In genomic region chr3:53165281-53165680, GRCm38 (mm10) we compare ENCODE assay signal across 8 mouse cellular contexts.
A peak's percentile ranks its signal among the peaks of the same experiment; 100 is the strongest.
DNase-seq lines count a peak whose midpoint lies in the region; ATAC-seq lines count a peak whose summit lies in the region.

No protein-coding gene starts in this region.

- no peak overlapping the region for H3K4me2 ChIP-seq in midbrain, embryonic 16.5 days (ENCODE audit: low read length)

- no peak overlapping the region for H3K27ac ChIP-seq in midbrain, embryonic 16.5 days (ENCODE audit: low read length)

- no peaks in the 10 kb centered on the region for H3K36me3 ChIP-seq in midbrain, embryonic 16.5 days (ENCODE audit: control insufficient read depth, insufficient read depth, low read length)

- H3K27me3 ChIP-seq in midbrain, embryonic 16.5 days (ENCODE audit: control insufficient read depth, insufficient read depth, low read depth, low read length): no peaks in the 10 kb centered on the region

- no peak overlapping the region for H3K9ac ChIP-seq in midbrain, embryonic 16.5 days (ENCODE audit: low read depth, low read length)

- H3K9me3 ChIP-seq in midbrain, embryonic 16.5 days (replicated peaks; ENCODE audit: control insufficient read depth, low read length, poor library complexity, severe bottlenecking): no peaks in the 10 kb centered on the region

- intact Hi-C loops in heart, postnatal 36 days (cut with DNase I): loop anchor here (5.0 kb wide), 1 partner anchor 82 kb away; no protein-coding TSS in a partner anchor

- ATAC-seq in midbrain, embryonic 16.5 days: no peak

- DNase-seq in adrenal gland, adult (ENCODE audit: inconsistent age in 2 of 2, low spot score in 1 of 2): peak; percentile 30 to 51
- DNase-seq in adrenal gland, postnatal 14 days: no peak
- DNase-seq in ovary, adult 18-20 months (ENCODE audit: low spot score): peak; percentile 43
- no peak for DNase-seq in ovary, postnatal 14 days (ENCODE audit: low spot score)
- peak; percentile 42 to 51 for DNase-seq in heart, postnatal 36 days
- peak; percentile 66 for DNase-seq in skeletal muscle tissue, adult 2 months (ENCODE audit: low read depth, low spot score)
- no peak for DNase-seq in spleen, adult 12 weeks (ENCODE audit: low spot score)

- no peak overlapping the region for H3K4me3 ChIP-seq in midbrain, embryonic 16.5 days (ENCODE audit: low read depth, low read length)

- H3K4me1 ChIP-seq in midbrain, embryonic 16.5 days (ENCODE audit: control insufficient read depth, insufficient read depth, low read length): peaks cover 8% of the 10 kb centered on the region; the same call in 1 of the 2 replicates

- 81% methylated on average over 10 of the region's 10 CpGs for WGBS in midbrain, embryonic 16.5 days

Comparison
In these comparisons a context has a peak if more than half of its experiments do, and no peak if none do; other contexts are left out.
1. DNase-seq: peak in adrenal gland, adult (2 of 2), ovary, adult 18-20 months (single experiment), heart, postnatal 36 days (2 of 2) and skeletal muscle tissue, adult 2 months (single experiment); none in adrenal gland, postnatal 14 days (single experiment), ovary, postnatal 14 days (single experiment) and spleen, adult 12 weeks (single experiment).